Mouse (Mus musculus) lung, embryonic 16.5 days (tissue): ENCODE measurements around the gene Ttc27. TPM values are rescaled to one million over a fixed set of nuclear protein-coding genes. Genes with fewer than 3 reads are reported as not detected.

Experiments
- ATAC-seq: fragments of 200-750 bp; cut with Nextera tagmentation; 2 replicates; pipeline ENCODE4 v1.8.0; 2017; ENCODE audit warnings: low read depth, mild to moderate bottlenecking, moderate library complexity
- H3K27ac ChIP-seq: fragments of 300-500 bp; sonication (generic); 2 replicates; pipeline ENCODE4 v1.5.1; 2014; ENCODE audit warnings: mild to moderate bottlenecking, control low read depth, low read length
- H3K27me3 ChIP-seq: fragments of 300-500 bp; sonication (generic); 2 replicates; pipeline ENCODE4 v1.6.1; 2014; ENCODE audit warnings: low read depth, low read length, mixed read lengths; ENCODE audit not compliant: control insufficient read depth, insufficient read depth
- H3K36me3 ChIP-seq: fragments of 300-500 bp; sonication (generic); 2 replicates; pipeline ENCODE4 v1.6.1; 2014; ENCODE audit warnings: low read length; ENCODE audit not compliant: control insufficient read depth, insufficient read depth
- H3K4me1 ChIP-seq: fragments of 300-500 bp; sonication (generic); replicated peaks from 2 replicates; pipeline ENCODE4 v1.6.1; 2014; ENCODE audit warnings: low read length, mixed read lengths; ENCODE audit not compliant: control insufficient read depth, insufficient read depth
- H3K4me2 ChIP-seq: fragments of 300-500 bp; sonication (generic); 2 replicates; pipeline ENCODE4 v1.6.1; 2014; ENCODE audit warnings: low read depth, low read length, control low read depth
- H3K4me3 ChIP-seq: fragments of 300-500 bp; sonication (generic); 2 replicates; pipeline ENCODE4 v1.5.1; 2014; ENCODE audit warnings: mild to moderate bottlenecking, low read length, control low read depth
- H3K9ac ChIP-seq: fragments of 300-500 bp; sonication (generic); 2 replicates; pipeline ENCODE4 v1.6.1; 2014; ENCODE audit warnings: low read length, control low read depth
- H3K9me3 ChIP-seq: fragments of 300-500 bp; sonication (generic); 2 replicates; pipeline ENCODE4 v1.6.1; 2016; ENCODE audit warnings: low read length; ENCODE audit not compliant: control insufficient read depth
- WGBS: fragments of 180-500 bp; shearing (Covaris S2); extraction: QIAGEN DNeasy Blood & Tissue Kit; methylation state at CpG from one replicate; pipeline ENCODE4 v1.1.7; 2014; 5-methylcytosine and 5-hydroxymethylcytosine counted together
- polyA plus RNA-seq: library from polyadenylated mRNA; unstranded; fragments of >200 nt; fragmentation: Nextera tagmentation; extraction: Ambion mirVana; gene quantifications from 2 replicates; pipeline ENCODE4 v1.2.1, GENCODE M21; 2015

Gene Ttc27
- polyA plus RNA-seq, 1 experiment from 2014 or later, result 18.6 TPM

DNA sequence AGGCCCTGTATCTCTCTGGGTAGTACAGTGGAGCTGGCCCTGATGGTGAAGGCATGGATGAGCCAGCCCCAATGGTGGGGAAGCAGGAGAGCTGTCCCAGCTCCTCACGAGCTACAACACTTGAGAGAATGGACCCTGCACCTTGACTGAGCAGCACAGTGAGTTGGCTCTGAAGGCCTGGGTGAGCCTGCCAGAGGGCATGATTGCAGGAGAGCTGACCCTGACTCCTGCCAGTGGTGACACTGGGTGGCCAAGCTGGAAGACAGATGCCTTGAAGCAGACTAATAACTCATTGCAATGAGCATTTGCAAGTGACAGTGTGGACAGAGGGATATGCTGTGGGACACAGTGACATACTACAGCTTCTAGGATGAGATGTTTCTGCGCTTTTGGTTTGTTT lies 195.5 kb downstream of the Ttc27 start:
- no peak overlapping the region for H3K27ac ChIP-seq
- no peak overlapping the region for H3K4me2 ChIP-seq
- no peaks in the 10 kb centered on the region for H3K36me3 ChIP-seq
- WGBS, result 78% methylated on average over 2 of the region's 2 CpGs
- peaks cover 6% of the 10 kb centered on the region for H3K9me3 ChIP-seq
- no peaks in the 10 kb centered on the region for H3K27me3 ChIP-seq
- H3K9ac ChIP-seq, result no peak overlapping the region
- ATAC-seq, result no peak
- H3K4me1 ChIP-seq, result no peaks in the 10 kb centered on the region
- no peak overlapping the region for H3K4me3 ChIP-seq

Other genes starting within 250 kb of the Ttc27 start
- 67.5 and 67.9 TPM in 2 replicates for gene Yipf4, start 228.2 kb upstream of the Ttc27 start, polyA plus RNA-seq
- gene Birc6, start 189.4 kb upstream of the Ttc27 start, polyA plus RNA-seq, result 76.8 and 89.7 TPM in 2 replicates